Mouse (Mus musculus): ENCODE results near the gene Rsbn1. TPM values are rescaled to one million over a fixed set of nuclear protein-coding genes. Genes with fewer than 3 reads are reported as not detected.

Gene Rsbn1
- total RNA-seq, 2 experiments from 2014 or later: 9.8 to 11.9 TPM

DNA sequence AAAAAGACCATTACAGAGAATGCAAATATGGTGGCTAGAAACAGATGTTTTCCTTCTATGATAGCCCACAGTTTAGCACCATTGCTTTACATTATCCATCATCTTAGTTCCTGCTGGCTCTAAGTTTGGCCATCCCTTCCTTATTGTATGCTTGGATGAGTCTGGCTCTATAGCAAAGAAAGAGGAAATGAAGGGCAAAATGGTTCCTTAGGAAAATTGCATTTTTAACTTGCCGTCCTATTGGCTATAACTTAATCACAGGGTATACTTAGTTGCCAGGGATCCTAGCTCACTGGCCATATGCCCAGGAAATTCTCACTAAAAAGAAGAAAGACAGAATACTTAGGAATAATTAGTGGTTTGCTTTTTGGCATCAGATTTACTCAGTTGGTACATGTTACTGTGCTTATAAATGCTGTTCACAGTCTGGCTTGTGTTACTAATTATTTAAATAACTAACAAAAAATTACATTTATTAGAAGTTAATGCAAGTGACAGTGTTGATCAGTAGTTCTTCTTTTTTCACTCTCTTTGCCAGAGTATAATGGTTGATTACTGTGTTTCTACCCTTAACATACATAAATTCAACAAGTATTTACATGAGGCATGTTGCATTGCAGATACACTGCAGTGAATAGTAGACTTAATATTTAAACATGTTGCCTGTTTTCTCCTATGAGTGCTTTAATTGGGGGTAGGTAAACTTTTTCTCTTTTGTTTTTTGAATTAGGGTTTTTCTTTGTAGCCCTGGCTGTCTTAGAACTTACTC, 31.1 kb downstream of the Rsbn1 start:
- DNase-seq (ENCODE audit: low spot score in 2 of 2): no peak

DNA sequence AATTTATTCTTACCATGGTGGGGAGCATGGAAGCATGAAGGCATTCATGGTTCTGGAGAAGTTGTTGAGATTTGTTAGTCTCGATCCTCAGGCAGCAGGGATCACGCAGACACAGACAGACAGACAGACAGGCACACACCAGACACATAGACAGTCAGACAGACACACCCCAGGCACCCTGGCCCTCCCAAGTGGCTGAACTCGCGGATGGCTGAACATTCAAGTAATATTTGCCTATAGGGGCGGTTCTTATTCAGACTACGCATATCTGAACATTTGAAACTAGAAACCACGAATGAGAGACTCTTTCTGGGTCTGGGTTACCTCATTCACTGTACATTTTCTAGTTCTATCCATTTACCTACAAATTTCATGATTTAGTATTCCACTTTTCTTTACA, 34.7 kb downstream of the Rsbn1 start:
- DNase-seq (ENCODE audit: low spot score in 2 of 2): no peak

DNA sequence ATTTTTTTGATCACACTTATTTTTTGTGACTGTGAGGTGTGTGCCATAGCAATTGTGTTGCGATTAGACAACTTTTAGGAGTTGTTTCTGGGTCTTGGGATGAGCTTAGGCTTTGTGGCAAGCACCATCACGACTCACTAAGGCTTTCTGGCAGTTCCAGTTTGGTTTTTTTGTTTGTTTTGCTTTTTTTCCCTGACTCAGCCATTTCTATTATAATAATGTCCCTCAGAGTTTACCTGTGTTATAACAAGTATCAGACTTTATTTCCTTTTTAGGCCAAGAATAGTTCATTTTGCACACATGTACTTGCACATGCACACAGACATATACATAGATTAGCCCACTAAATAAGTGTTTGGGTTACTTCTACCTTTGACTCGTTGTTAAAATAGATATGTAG, 46.7 kb downstream of the Rsbn1 start:
- DNase-seq (ENCODE audit: low spot score in 2 of 2): no peak

DNA sequence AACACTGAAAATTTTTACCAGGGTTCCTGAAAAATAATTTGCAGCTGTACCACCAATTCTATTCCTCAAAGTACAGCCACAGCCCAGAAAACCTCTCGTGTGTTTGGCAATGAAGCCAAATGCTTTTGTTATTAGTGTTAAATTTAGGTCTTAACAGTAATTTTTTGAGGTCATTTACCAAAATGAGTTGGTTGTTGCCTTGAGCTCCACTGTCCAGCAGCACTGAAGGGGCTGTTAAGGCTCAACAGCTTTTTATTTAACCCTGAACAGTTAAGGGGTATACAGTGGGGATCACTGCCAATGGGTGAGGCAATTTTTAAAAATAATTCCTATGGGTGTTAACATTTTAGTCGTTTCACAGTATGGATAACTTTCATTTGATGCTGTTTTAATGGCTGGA, 53.3 kb downstream of the Rsbn1 start:
- no peak for DNase-seq (ENCODE audit: low spot score in 2 of 2)

DNA sequence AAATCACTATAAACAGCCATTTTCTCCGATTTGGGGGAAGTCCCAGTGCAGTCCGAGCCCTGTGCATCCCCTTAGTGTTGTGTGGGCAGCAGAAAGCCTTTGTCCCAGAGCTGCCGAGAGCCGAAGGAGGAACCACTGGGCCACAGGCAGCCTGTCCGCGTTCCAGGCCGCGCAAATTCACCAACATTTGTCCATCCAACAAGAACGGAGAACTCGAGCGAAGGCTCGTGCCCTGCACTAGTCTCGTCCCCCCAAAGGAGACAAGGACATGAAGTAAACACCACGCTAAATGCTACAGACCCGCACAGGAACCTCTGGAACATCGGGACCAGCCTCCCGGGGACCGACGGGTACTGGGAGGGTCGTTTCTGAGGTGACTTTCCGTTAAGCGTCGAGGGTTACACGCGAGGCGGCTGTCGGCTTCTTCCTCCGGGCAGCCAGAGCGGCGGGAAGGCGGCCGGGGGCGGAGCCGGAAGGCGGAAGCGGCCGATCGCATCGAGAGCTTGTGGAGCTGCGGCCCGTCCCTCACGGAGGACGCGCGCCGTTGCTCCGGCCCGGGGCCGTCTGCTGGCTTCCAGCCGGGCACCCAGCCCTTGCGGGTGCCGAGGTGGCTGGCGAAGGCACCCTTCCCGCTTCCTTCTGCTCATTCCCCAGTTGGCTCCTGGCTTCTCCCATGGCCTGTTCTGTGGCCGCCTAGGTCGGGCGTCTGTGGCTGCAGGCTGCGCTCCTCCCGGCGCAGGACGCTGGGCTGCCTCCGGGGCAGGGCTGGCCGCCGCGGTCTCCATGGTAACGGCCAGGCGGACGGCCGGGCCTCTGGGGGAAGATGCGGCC, 54.2 kb downstream of the Rsbn1 start, which contains the start of gene Phtf1:
Gene Phtf1, plus strand, starts transcription at position 250 of the 831 bp plus-strand sequence.
- DNase-seq (ENCODE audit: low spot score in 2 of 2): peak; percentile 77 to 87

DNA sequence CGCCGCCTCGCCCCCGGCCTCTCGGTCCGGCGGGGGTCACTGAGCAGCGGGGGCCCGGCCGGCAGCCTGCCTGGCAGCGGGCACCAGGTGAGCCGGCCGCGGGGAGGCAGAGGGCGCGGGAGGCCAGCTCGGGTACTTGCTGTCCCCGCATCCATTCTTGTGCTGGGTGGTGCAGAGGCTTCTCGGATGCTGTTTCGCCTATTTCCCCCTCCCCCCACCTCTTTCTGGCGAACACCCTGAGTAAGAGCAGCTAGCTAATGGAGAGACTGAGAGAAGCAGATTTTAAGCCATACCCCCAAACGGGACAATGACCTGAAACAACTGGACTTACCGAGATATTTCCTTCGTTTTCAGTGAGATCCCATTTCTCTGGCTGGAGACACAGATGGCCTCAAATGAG, 54.8 kb downstream of the Rsbn1 start:
- no peak for DNase-seq (ENCODE audit: low spot score in 2 of 2)

DNA sequence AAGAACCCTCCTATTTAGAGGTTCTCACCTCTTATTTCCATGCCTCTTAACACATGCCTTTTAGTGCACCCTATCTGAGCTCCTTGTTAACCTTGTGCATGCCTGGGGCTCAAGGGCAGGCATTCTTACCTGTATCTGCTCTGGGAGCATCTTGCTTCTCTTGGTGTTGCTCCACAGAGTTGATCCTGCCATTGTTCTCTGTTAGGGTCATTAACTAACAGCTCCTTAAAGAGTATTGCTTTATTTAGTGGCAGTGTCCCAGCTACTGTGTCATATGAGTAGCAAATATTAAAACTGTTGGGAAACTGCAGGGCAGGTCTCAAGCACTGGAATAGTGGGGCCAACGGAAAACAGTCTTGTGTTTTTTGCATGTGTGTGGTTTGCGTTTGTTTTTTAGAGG, 57.2 kb downstream of the Rsbn1 start:
- no peak for DNase-seq (ENCODE audit: low spot score in 2 of 2)

DNA sequence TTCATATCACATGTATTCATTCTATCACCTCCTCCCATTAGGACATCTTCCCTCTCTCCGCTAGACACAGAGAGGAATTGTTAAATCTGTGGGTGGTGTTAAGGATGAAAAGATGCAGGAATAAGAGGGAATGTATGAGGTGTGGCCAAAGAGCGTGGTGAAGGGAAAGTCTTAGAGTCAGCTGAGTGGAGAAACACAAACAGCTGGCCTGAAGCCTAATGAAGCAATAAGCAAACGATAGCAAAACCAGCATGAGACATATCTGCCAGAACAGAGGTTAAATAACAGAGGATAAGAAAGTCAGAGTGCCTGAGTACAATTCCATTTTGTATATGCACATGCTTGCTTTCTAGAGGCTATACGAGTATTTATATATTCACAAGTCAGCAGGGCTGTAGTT, 70.6 kb downstream of the Rsbn1 start:
- DNase-seq (ENCODE audit: low spot score in 2 of 2): no peak

DNA sequence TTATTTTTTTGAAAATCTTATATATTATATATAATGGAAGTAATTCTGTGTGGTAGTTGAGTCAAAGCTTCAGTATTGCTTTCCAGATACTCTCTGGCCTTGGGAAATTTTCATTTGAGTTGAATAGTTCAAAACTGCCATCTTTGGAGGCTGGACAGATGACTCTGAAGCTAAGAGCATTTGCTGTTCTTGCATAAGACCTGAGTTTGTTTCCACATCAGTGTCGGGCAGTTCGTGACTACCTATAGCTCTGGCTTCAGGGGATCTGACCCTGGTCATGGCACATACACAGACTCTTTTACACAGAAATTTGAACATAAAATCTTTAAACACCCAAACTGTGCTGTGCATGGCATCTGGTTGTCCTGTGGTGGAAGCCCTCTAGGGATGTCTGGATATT, 71.3 kb downstream of the Rsbn1 start:
- DNase-seq (ENCODE audit: low spot score in 2 of 2): no peak

DNA sequence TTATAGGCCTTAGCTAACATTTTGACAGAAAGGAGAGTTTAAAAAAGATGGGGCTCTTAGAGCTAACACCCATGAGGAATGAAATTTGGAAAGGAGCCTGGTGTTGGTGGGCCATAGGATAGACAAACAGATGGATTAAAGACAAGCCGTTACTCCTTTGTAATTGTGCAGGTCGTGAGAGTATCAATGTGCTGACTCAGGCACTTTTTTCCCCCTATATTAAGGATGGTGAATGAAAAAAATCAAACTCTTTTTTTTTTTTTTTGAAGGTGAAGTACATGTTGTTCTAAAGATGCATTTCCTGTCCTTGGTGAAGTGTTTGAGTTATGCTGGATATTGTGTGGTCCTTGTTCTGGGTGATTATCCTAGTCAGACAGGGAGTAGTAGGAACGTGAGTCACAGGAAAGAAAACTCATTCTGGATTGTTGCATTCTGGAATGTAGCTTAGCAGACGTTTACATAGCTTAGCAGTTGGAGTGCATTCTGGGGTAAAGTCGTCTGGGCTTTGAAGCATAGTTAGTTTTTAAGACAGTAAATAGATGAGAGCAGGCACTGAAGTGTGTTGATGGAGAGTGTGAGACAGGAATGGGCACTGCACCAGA, 74.0 kb downstream of the Rsbn1 start:
- no peak for DNase-seq (ENCODE audit: low spot score in 2 of 2)

DNA sequence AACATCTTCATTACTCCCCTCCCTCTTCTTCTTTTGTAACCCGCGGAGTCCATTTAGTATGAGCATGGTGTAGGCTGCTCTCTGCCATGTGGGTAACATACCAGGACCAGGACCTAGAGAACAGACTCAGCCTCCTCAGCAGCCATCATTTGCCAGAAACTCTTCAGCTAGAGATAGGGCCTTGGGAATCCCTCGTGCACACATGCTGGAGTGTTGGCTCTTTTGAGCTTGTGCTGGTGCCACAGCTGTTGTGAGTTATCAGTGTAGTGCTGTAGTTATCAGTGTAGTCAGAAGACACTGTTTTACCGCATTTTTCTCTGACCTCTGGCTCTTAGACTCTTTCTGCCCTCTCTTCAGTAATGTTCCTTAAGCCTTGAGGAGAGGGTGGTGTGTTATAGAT, 75.4 kb downstream of the Rsbn1 start:
- DNase-seq (ENCODE audit: low spot score in 2 of 2): no peak

DNA sequence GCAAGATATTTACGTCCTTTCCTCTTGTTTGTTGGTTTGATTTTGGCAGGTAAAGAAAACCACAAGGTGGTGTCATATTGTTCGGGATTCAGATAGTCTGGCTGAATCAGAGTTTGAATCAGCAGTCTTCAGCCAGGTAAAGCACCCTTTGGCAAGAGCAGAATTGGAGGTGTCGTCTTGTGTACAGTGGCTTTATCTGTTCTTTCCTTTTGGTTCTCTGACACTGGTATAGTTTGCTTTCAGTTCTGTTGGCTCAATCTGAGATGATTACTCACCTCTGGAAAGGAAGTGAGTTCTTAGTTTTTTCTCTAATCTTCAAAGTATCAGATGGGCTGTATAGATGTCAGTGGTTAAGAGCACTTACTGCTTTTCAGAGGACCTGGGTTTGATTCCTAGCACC, 77.4 kb downstream of the Rsbn1 start:
- no peak for DNase-seq (ENCODE audit: low spot score in 2 of 2)

DNA sequence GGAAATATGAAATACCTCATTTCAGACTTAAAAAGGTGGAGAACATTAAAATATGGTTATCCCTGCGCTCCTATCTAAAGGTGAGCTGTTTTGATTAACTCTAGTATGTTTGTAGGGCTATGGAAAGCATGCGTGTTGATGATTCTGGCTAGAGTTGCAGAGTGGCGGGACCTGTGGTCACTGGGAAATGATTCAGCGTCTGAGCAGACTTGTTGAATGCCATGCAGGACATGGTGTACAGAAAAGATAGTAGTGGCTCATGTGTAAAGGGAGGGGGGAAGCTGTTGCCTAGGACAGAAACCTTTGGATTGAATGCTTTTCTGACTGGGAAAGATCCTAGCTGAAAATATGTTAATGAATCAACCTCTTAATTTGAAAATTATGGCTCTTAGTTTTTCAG, 84.8 kb downstream of the Rsbn1 start:
- no peak for DNase-seq (ENCODE audit: low spot score in 2 of 2)

DNA sequence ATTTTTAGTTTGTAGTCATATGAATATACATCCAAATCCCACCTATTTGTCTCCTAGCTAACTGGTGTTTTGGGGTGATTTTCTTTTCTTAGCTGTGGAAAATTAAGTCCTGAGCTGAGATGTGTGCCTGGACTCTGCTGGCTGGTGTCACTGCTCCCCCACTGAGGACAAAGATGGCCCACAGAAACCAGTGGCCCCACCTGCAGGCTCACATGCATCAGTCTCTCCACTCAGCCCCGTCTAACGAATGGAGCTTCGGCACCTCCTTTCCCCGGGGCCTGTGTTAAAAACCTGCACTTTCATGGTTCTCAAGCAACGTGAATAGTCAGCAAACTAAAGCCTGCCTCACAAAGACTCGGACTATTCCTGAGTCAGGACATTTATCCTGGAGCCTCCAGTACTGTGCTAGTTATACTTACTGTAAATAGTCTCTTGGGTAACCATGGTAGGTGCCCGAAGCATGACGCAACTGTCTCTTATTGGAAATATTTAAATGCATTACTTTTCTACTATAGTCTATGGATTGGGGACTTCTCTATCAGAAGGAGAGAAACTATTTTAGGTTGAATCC, 93.1 kb downstream of the Rsbn1 start:
- DNase-seq (ENCODE audit: low spot score in 2 of 2): no peak

DNA sequence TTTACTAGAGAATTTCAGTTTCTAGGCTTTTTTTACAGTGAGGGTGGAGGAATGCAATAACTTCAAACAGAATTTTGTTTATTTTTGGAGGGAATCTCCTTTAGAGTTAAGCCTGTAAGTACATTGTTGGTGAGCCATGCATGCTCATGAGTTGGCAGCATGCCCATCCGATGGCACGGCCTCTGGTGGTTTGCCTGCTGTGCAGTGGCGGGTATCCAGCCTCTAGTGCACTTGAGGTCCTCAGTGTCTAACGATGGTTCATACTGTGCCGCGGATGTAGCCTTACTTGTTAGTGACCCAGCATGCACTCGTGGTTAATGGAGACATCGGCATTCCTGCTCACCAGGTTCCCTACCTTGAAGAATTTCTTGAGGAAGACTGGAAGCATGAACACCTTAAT, 93.6 kb downstream of the Rsbn1 start:
- DNase-seq (ENCODE audit: low spot score in 2 of 2): no peak

DNA sequence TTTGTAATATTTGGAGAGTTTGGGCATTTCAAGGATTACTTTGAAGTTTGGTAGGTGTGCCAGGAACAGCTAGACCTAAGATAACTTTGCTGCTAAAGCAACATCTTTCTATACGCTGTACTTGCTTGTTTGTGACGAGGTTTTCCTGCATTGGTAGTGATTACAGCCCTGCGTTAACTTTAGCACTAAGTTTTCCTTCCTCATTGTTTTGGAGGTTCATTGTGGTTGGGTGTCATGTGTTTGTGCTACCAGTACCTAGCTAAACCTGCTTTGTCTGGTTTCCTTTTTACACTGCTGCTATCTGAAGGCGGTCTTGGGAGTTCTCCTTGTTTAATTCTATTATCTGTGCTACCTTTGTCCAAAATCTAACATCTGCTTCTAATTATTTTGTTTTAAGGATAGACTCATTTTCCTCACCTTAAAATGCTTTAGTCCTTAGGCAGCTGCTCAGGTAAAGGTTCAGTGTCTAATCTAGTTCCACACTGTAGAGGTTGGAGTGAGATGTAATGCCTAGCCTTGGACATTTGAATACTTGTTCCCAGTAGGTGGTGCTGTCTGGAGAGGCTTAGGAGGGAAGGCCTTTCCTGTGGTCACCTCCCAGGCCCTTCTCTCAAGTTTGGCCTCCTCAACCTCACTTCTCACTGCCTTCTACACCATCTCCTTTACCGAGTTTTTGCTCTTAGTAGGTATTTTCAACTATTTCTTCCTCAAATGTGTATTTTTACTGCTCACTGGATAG, 96.2 kb downstream of the Rsbn1 start:
- DNase-seq (ENCODE audit: low spot score in 2 of 2): no peak

DNA sequence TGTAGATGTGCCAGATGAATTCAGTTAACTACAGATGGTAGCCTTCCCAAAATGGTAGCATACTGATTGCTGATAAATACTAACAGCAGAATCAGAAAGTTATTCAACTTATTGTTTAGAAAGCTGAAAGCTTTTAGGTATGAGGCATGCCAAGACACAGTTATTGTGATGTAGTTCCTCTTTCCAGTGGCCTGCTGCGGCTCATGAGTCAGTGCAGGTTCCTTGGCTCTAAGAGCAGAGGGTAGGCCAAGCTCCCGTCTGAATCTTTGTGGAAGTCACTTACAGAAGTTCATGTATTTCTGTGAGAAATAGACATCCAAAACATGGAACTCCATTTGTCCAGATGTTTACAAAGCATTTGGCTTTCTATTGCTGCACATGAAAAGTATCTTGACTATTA, 98.1 kb downstream of the Rsbn1 start:
- DNase-seq (ENCODE audit: low spot score in 2 of 2): no peak

Data from gastrocnemius, postnatal 4 days (tissue).